Mouse (Mus musculus) forebrain, embryonic 14.5 days (tissue): ENCODE results near the gene Smim4. TPM values are rescaled to one million over a fixed set of nuclear protein-coding genes. Genes with fewer than 3 reads are reported as not detected.

Source experiments
- ATAC-seq: fragments of 200-750 bp; cut with Nextera tagmentation; 2 replicates; pipeline ENCODE4 v1.8.0; 2017; ENCODE audit warnings: mild to moderate bottlenecking, moderate library complexity
- DNase-seq: peaks from one replicate; pipeline ENCODE4 v3.0.0-alpha.2; 2015; ENCODE audit warnings: low spot score
- H3K27ac ChIP-seq: fragments of 300-500 bp; sonication (generic); 2 replicates; pipeline ENCODE4 v1.5.1; 2014; ENCODE audit warnings: low read depth, mild to moderate bottlenecking, control low read depth, low read length, moderate library complexity
- H3K27me3 ChIP-seq: fragments of 300-500 bp; sonication (generic); replicated peaks from 2 replicates; pipeline ENCODE4 v1.6.1; 2014; ENCODE audit warnings: low read length, control low read depth, mixed read lengths; ENCODE audit not compliant: control insufficient read depth, insufficient read depth
- H3K36me3 ChIP-seq: fragments of 300-500 bp; sonication (generic); 2 replicates; pipeline ENCODE4 v1.6.1; 2014; ENCODE audit warnings: low read length, control low read depth; ENCODE audit not compliant: control insufficient read depth, insufficient read depth
- H3K4me1 ChIP-seq: fragments of 300-500 bp; sonication (generic); 2 replicates; pipeline ENCODE4 v1.6.1; 2014; ENCODE audit warnings: antibody characterized with exemption, low read length, control low read depth; ENCODE audit not compliant: control insufficient read depth, insufficient read depth
- H3K4me2 ChIP-seq: fragments of 300-500 bp; sonication (generic); 2 replicates; pipeline ENCODE4 v1.6.1; 2014; ENCODE audit warnings: mild to moderate bottlenecking, control low read depth, low read length
- H3K4me3 ChIP-seq: fragments of 300-500 bp; sonication (generic); 2 replicates; pipeline ENCODE4 v1.5.1; 2014; ENCODE audit warnings: low read depth, low read length, control low read depth
- H3K9ac ChIP-seq: fragments of 300-500 bp; sonication (generic); 2 replicates; pipeline ENCODE4 v1.6.1; 2014; ENCODE audit warnings: mild to moderate bottlenecking, low read length, control low read depth, moderate library complexity
- H3K9me3 ChIP-seq: fragments of 300-500 bp; sonication (generic); replicated peaks from 2 replicates; pipeline ENCODE4 v1.6.1; 2016; ENCODE audit warnings: low read length, control low read depth, mixed read lengths; ENCODE audit not compliant: control insufficient read depth
- WGBS: fragments of 180-500 bp; shearing (Covaris S2); extraction: QIAGEN DNeasy Blood & Tissue Kit; methylation state at CpG from one replicate; pipeline ENCODE4 v1.1.7; 2014; 5-methylcytosine and 5-hydroxymethylcytosine counted together
- polyA plus RNA-seq: library from polyadenylated mRNA; unstranded; fragments of >200 nt; fragmentation: Nextera tagmentation; extraction: Ambion mirVana; gene quantifications from 2 replicates; pipeline ENCODE4 v1.2.1, GENCODE M21; 2014

Gene Smim4
- polyA plus RNA-seq, 1 experiment from 2014 or later: 93.8 TPM

- Histone ChIP-seq H3K4me2 (no peak overlapping the region), H3K9ac (no peak overlapping the region), H3K4me1 (peaks cover 23% of the 10 kb centered on the region), H3K27me3 (no peaks in the 10 kb centered on the region), H3K4me3 (no peak overlapping the region), H3K9me3 (no peaks in the 10 kb centered on the region), H3K27ac (no peak overlapping the region), H3K36me3 (peaks cover 68% of the 10 kb centered on the region)
- ATAC-seq: no peak
- no peak for DNase-seq
- 87% methylated on average over 26 of the region's 26 CpGs for WGBS
These were observed 7.9 kb upstream of the Smim4 start for GRCm38 (mm10) chr14:31136411-31137280.

- H3K9me3 ChIP-seq: no peaks in the 10 kb centered on the region
- peaks cover 23% of the 10 kb centered on the region for H3K4me1 ChIP-seq
- ATAC-seq (no peak), DNase-seq (no peak)
- H3K27me3 ChIP-seq: no peaks in the 10 kb centered on the region
- no peak overlapping the region for H3K9ac ChIP-seq
- 96% methylated on average over 34 of the region's 34 CpGs for WGBS
- no peak overlapping the region for H3K27ac ChIP-seq
- no peak overlapping the region for H3K4me3 ChIP-seq
- peaks cover 59% of the 10 kb centered on the region for H3K36me3 ChIP-seq
- H3K4me2 ChIP-seq: no peak overlapping the region
These were observed 7.0 kb upstream of the Smim4 start for GRCm38 (mm10) chr14:31135495-31136410.

- H3K36me3 ChIP-seq: peaks cover 45% of the 10 kb centered on the region
These were observed 5.6 kb upstream of the Smim4 start for GRCm38 (mm10) chr14:31134015-31135000.

GRCm38 (mm10) chr14:31133023-31133665, 4.4 kb upstream of the Smim4 start:
- peaks cover 31% of the 10 kb centered on the region for H3K4me1 ChIP-seq
- peak overlapping the region; percentile 68 for H3K4me2 ChIP-seq
- no peaks in the 10 kb centered on the region for H3K27me3 ChIP-seq
- H3K36me3 ChIP-seq: peaks cover 33% of the 10 kb centered on the region
- ATAC-seq: no peak
- DNase-seq: peak; percentile 42
- H3K9me3 ChIP-seq: no peaks in the 10 kb centered on the region
- 73% methylated on average over 11 of the region's 11 CpGs for WGBS
- H3K4me3 ChIP-seq: peak overlapping the region; percentile 4; the same call in 1 of the 2 replicates
- peak overlapping the region; percentile 45 for H3K27ac ChIP-seq
- H3K9ac ChIP-seq: no peak overlapping the region

More at GRCm38 (mm10) chr14:31134015-31135000, 5.6 kb upstream of the Smim4 start:
- Histone ChIP-seq H3K4me2 (peak overlapping the region; percentile 68; the same call in 1 of the 2 replicates), H3K9ac (no peak overlapping the region), H3K27me3 (no peaks in the 10 kb centered on the region), H3K27ac (peak overlapping the region; percentile 45), H3K9me3 (no peaks in the 10 kb centered on the region), H3K4me3 (no peak overlapping the region), H3K4me1 (peaks cover 31% of the 10 kb centered on the region)
- ATAC-seq (peak; percentile 10; the same call in 1 of the 2 replicates), DNase-seq (peak; percentile 84)
- WGBS: 70% methylated on average over 25 of the region's 25 CpGs

- no peak overlapping the region for H3K27ac ChIP-seq
- 89% methylated on average over 7 of the region's 7 CpGs for WGBS
- no peaks in the 10 kb centered on the region for H3K27me3 ChIP-seq
- H3K36me3 ChIP-seq: peaks cover 27% of the 10 kb centered on the region
- peak overlapping the region; percentile 90; the same call in 1 of the 2 replicates for H3K9ac ChIP-seq
- no peaks in the 10 kb centered on the region for H3K9me3 ChIP-seq
- H3K4me2 ChIP-seq: peak overlapping the region; percentile 68
- DNase-seq: no peak
- ATAC-seq: no peak
- H3K4me1 ChIP-seq: peaks cover 33% of the 10 kb centered on the region
- H3K4me3 ChIP-seq: peak overlapping the region; percentile 81
These were observed 3.8 kb upstream of the Smim4 start for GRCm38 (mm10) chr14:31132491-31132975.

- Histone ChIP-seq H3K27me3 (no peaks in the 10 kb centered on the region), H3K9ac (peak overlapping the region; percentile 90), H3K4me3 (peak overlapping the region; percentile 81), H3K27ac (no peak overlapping the region), H3K4me1 (peaks cover 38% of the 10 kb centered on the region), H3K36me3 (peaks cover 22% of the 10 kb centered on the region), H3K4me2 (peak overlapping the region; percentile 68), H3K9me3 (no peaks in the 10 kb centered on the region)
- 9% methylated on average over 6 of the region's 6 CpGs for WGBS
- peak; percentile 8 for DNase-seq
- ATAC-seq: no peak
These were observed 3.3 kb upstream of the Smim4 start for GRCm38 (mm10) chr14:31132031-31132430.

GRCm38 (mm10) chr14:31131272-31131821, 2.6 kb upstream of the Smim4 start:
- peak overlapping the region; percentile 68 for H3K4me2 ChIP-seq
- no peaks in the 10 kb centered on the region for H3K9me3 ChIP-seq
- WGBS: under 1% methylated on average over 37 of the region's 43 CpGs
- ATAC-seq: peak; percentile 10
- peak; percentile 36 for DNase-seq
- H3K4me3 ChIP-seq: peak overlapping the region; percentile 81
- peaks cover 38% of the 10 kb centered on the region for H3K4me1 ChIP-seq
- H3K27me3 ChIP-seq: no peaks in the 10 kb centered on the region
- peak overlapping the region; percentile 82 for H3K27ac ChIP-seq
- peaks cover 16% of the 10 kb centered on the region for H3K36me3 ChIP-seq
- peak overlapping the region; percentile 90 for H3K9ac ChIP-seq
